Mouse (Mus musculus) limb, embryonic 13.5 days (tissue): ENCODE data around the gene Kif23. TPM values are rescaled to one million over a fixed set of nuclear protein-coding genes. Genes with fewer than 3 reads are reported as not detected.
A peak's percentile ranks its signal among the peaks of the same experiment; 100 is the strongest.

Source experiments
- ATAC-seq: fragments of 200-750 bp; cut with Nextera tagmentation; 2 replicates; pipeline ENCODE4 v1.8.0; 2017; ENCODE audit warnings: low read depth, moderate number of reproducible peaks, moderate TSS enrichment; ENCODE audit not compliant: low FRiP score
- H3K27ac ChIP-seq: fragments of 300-500 bp; sonication (generic); 2 replicates; pipeline ENCODE4 v1.5.1; 2015; ENCODE audit warnings: inconsistent platforms, mild to moderate bottlenecking, moderate library complexity
- H3K27me3 ChIP-seq: fragments of 300-500 bp; sonication (generic); 2 replicates; pipeline ENCODE4 v1.6.1; 2015; ENCODE audit warnings: mild to moderate bottlenecking, inconsistent platforms
- H3K36me3 ChIP-seq: fragments of 300-500 bp; sonication (generic); 2 replicates; pipeline ENCODE4 v1.6.1; 2015; ENCODE audit warnings: inconsistent platforms, mild to moderate bottlenecking, moderate library complexity
- H3K4me1 ChIP-seq: fragments of 300-500 bp; sonication (generic); 2 replicates; pipeline ENCODE4 v1.6.1; 2015; ENCODE audit warnings: inconsistent platforms
- H3K4me2 ChIP-seq: fragments of 300-500 bp; sonication (generic); replicated peaks from 2 replicates; pipeline ENCODE4 v1.6.1; 2015; ENCODE audit warnings: inconsistent platforms, mild to moderate bottlenecking, moderate library complexity
- H3K4me3 ChIP-seq: fragments of 300-500 bp; sonication (generic); 2 replicates; pipeline ENCODE4 v1.5.1; 2015; ENCODE audit warnings: moderate library complexity, mild to moderate bottlenecking, inconsistent platforms
- H3K9ac ChIP-seq: fragments of 300-500 bp; sonication (generic); 2 replicates; pipeline ENCODE4 v1.6.1; 2015; ENCODE audit warnings: mild to moderate bottlenecking, inconsistent platforms
- H3K9me3 ChIP-seq: fragments of 300-500 bp; sonication (generic); 2 replicates; pipeline ENCODE4 v1.6.1; 2016; ENCODE audit warnings: inconsistent platforms
- WGBS: fragments of 180-500 bp; shearing (Covaris S2); methylation state at CpG from one replicate; pipeline ENCODE4 v1.1.7; 2015; 5-methylcytosine and 5-hydroxymethylcytosine counted together
- polyA plus RNA-seq: library from polyadenylated mRNA; unstranded; fragments of >200 nt; fragmentation: Nextera tagmentation; extraction: Ambion mirVana; gene quantifications from 2 replicates; pipeline ENCODE4 v1.2.1, GENCODE M21; 2015

The Kif23 gene
- polyA plus RNA-seq: 112 and 116 TPM in 2 replicates

DNA sequence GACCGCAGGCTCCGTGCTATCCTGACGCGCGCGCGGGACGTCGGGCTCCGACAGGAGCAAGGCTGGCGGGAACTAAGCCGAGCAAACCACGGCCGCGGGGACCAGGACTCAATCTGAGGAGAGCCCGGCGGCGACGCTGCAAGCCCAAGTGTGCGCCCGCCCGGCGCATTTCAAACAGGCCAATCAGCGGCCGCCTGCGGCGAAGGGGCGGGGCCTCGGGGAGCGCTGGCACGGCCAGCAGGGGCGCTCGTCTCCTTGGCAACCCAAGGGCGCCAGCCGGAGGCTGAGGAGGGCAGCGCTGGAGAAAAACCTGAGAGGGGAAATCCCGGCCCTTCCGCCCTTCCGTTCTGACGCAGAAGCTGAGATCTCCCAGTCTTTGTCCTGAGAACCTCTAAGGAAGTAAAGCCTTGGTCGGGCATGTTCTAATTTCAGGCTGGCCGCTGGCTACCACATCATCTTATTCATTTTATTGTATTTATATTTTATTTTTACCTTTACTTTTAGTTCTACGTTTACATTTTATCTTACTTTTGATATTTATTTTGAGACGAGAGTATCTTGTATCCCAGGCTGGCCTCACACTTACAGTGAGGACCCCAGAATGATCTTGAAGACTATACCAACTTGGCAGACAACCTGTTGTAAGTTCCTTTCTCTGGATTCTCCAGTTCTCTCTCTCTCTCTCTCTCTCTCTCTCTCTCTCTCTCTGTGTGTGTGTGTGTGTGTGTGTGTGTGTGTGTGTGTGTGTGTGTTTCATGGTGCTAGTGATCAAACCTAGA is at the start of gene Kif23:
TSS of gene Kif23 (minus strand) at position 152 of the 779 bp plus-strand sequence.
- no peaks in the 10 kb centered on the region for H3K27me3 ChIP-seq
- H3K36me3 ChIP-seq: peaks cover 18% of the 10 kb centered on the region
- peak within 1 kb of the TSS; percentile 76 for H3K9ac ChIP-seq
- ATAC-seq: peak; percentile 95
- peaks cover 15% of the 10 kb centered on the region for H3K4me1 ChIP-seq
- H3K4me2 ChIP-seq: peak within 1 kb of the TSS; percentile 76
- no peaks in the 10 kb centered on the region for H3K9me3 ChIP-seq
- H3K4me3 ChIP-seq: peak within 1 kb of the TSS; percentile 62
- H3K27ac ChIP-seq: peak within 1 kb of the TSS; percentile 68; the same call in 1 of the 2 replicates
- under 1% methylated on average over 43 of the region's 44 CpGs for WGBS

DNA sequence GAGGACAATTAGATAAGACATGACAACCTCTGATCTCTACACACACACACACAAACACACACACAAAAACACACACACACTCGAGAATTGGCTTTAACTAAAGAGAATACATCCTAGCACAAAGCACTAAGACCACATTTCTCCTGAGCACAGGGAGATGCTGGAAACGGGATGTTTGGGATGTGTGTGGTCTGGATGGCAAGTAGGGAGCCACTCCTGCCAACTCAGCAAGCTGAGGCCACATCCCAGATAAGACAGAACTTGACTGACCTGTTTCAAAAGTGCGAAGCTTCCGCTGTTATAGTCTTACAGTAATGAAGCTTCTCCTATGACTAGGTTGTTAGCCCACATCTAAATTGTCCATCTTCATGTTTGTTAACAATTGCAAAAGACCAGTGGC is 44.6 kb upstream of the Kif23 start:
- H3K9me3 ChIP-seq: no peaks in the 10 kb centered on the region
- H3K27ac ChIP-seq: no peak overlapping the region
- H3K4me3 ChIP-seq: no peak overlapping the region
- H3K4me1 ChIP-seq: no peaks in the 10 kb centered on the region
- WGBS: 59% methylated on average over 4 of the region's 4 CpGs
- ATAC-seq: no peak
- no peak overlapping the region for H3K9ac ChIP-seq
- H3K4me2 ChIP-seq: no peak overlapping the region
- 0 out of 2 replicates have a peak, but pooled peaks cover 5% of the 10 kb centered on the region for H3K27me3 ChIP-seq
- H3K36me3 ChIP-seq: no peaks in the 10 kb centered on the region

DNA sequence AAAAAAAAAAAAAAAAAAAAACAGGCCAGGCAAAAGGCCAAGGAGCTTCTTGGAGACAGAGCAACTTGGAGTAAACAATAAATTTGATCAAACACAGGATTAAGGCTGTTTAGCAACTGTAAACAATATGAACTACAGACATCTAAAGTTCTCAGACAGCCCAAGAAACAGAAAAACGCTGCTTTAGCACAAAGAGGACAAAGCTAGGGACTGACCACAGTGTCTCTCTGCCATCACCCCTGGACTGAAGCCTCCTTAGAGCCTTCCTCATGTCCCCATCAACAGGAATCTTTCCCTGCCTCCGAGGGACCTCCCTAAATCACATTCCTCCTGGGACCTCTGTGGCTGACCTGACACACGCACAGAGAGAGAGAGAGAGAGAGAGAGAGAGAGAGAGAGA is 44.2 kb upstream of the Kif23 start:
- Histone ChIP-seq H3K9ac (no peak overlapping the region), H3K9me3 (no peaks in the 10 kb centered on the region), H3K27me3 (0 out of 2 replicates have a peak, but pooled peaks cover 5% of the 10 kb centered on the region), H3K4me1 (0 out of 2 replicates have a peak, but pooled peaks cover 2% of the 10 kb centered on the region), H3K4me2 (no peak overlapping the region), H3K4me3 (no peak overlapping the region), H3K36me3 (no peaks in the 10 kb centered on the region), H3K27ac (no peak overlapping the region)
- no peak for ATAC-seq
- 42% methylated on average over 3 of the region's 3 CpGs for WGBS

DNA sequence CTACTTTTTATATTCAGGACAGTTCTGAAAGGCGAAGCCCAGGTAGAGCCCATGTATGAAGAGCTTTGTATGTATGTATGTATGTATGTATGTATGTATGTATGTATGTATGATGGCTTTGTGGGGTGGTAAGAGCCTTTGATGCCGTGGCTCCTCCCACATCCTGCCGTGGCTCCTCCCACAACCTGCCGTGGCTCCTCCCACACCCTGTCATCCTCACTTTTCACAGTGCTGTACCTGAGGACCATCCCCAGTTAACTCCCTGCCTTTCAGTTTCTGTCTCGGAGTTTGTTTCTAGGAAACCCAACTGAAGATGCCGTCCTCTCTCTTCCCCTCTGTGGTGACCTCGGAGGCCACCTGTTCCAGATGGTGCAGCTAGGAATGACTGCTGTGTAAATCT is 39.5 kb upstream of the Kif23 start:
- WGBS: 80% methylated on average over 7 of the region's 7 CpGs
- Histone ChIP-seq H3K9me3 (no peaks in the 10 kb centered on the region), H3K4me2 (no peak overlapping the region), H3K9ac (no peak overlapping the region), H3K4me1 (peaks cover 23% of the 10 kb centered on the region), H3K27ac (no peak overlapping the region), H3K4me3 (no peak overlapping the region), H3K36me3 (no peaks in the 10 kb centered on the region), H3K27me3 (0 out of 2 replicates have a peak, but pooled peaks cover 5% of the 10 kb centered on the region)
- ATAC-seq: peak; percentile 15; the same call in 1 of the 2 replicates

DNA sequence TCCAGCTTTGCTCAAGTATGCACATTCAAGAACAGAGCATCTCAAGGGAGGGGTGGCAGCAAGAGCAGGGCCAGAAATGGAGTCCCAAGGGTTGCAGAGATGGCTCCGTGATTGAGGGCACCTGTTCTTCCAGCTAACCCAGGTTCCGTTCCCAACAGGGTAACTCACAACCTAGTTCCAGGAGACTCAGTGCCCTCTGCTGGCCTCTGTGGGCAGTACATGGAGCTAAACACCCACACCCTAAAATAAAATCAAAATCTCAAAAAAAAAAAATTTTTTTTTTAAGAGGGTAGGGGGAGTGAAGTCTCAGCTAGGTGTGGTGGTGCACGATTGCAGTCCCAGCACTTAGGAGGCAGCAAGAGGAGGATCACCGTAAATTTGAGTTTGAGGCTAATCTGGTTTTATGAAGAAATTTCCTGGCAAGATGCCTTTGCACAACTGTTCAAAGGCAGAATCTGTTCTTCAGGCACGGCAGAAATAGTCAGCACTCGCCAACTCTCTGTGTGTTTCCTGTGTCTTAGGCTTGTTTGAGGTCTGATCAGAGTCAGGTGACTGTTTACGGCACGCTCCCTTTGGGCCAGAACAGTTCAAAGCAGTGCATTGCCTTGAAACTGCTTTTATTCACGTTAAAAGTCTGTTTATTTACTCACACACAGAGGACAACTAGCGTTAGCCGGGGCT is 38.7 kb upstream of the Kif23 start:
- WGBS: 25% methylated on average over 11 of the region's 11 CpGs
- Histone ChIP-seq H3K36me3 (no peaks in the 10 kb centered on the region), H3K4me2 (no peak overlapping the region), H3K4me1 (peaks cover 28% of the 10 kb centered on the region), H3K4me3 (no peak overlapping the region), H3K27me3 (0 out of 2 replicates have a peak, but pooled peaks cover 5% of the 10 kb centered on the region), H3K9ac (no peak overlapping the region), H3K27ac (no peak overlapping the region), H3K9me3 (no peaks in the 10 kb centered on the region)
- ATAC-seq: no peak

DNA sequence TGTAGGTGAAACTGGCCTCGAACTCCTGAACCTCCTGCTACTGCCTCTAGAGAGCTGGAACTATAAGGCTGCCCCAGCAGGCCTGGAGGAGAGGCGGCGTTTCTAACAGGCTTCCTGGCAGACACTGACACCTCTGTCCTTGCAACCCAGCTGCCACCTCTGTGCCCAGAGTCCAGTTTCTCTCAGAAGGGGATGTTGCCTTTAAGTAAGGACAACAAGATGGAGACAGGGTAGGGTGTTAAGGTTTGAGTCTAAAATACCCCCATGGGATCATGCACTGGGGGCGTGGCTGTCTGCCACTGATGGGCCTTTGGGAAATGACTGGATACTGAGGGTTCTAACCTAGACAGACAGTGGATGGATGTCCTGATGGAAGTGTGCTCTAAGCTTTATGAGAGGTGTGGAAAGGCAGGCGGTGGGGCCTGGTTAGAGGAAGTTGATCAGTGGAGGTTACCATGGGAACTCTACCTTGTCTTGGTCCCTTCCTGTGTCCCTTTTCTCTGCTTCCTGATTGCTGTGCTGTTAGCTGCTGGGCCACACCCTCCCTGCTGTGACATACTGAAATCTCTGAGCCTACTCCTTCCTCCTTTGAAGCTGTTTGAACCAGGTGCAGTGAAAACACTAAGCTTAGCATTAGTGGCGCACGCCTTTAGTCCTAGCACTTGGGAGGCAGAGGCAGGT is 36.5 kb upstream of the Kif23 start:
- H3K4me2 ChIP-seq: no peak overlapping the region
- no peak for ATAC-seq
- H3K27ac ChIP-seq: no peak overlapping the region
- no peaks in the 10 kb centered on the region for H3K9me3 ChIP-seq
- no peak overlapping the region for H3K4me3 ChIP-seq
- H3K27me3 ChIP-seq: no peaks in the 10 kb centered on the region
- WGBS: 83% methylated on average over 7 of the region's 7 CpGs
- H3K4me1 ChIP-seq: peaks cover 28% of the 10 kb centered on the region
- no peak overlapping the region for H3K9ac ChIP-seq
- no peaks in the 10 kb centered on the region for H3K36me3 ChIP-seq

DNA sequence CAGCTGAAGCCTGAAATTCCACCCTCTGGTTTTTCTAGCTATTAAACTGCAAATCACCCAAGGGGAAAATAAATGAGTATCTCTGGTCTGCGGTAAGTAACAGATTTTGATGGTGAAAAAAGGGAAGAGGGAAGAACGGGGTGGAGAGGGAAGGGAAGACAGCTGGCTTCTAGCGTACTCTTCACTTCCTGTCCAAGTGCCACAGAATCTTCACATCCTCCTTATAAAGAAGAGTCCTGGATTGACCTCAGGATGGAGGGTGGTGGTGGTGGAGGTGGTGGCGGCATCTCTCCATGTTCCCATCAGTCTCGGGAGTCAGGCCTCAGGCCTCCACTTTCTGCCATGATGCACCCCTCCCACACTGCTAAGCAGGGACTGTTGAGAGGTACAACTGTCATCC is 35.3 kb upstream of the Kif23 start:
- no peaks in the 10 kb centered on the region for H3K9me3 ChIP-seq
- no peak overlapping the region for H3K4me3 ChIP-seq
- H3K4me1 ChIP-seq: peaks cover 28% of the 10 kb centered on the region
- no peak overlapping the region for H3K4me2 ChIP-seq
- ATAC-seq: no peak
- no peaks in the 10 kb centered on the region for H3K36me3 ChIP-seq
- 57% methylated on average over 5 of the region's 5 CpGs for WGBS
- no peak overlapping the region for H3K27ac ChIP-seq
- H3K27me3 ChIP-seq: no peaks in the 10 kb centered on the region
- H3K9ac ChIP-seq: no peak overlapping the region

DNA sequence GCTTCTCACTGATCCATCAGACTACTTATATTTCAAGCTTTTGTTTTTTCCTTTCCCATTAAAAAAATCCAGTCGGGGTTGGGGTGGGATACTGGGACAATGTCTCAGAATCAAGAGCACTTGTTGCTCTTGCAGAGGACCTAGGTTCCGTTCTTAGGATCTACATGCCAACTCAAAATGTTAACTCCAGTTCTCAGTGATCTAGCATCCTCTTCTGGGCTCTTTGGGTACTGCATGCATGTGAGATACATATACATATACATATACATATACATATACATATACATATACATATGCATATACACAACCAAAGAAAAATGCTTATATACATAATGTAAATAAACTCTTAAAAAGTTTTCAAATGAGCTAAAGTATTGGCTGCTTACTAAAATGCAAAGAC is 33.4 kb upstream of the Kif23 start:
- no peak for ATAC-seq

DNA sequence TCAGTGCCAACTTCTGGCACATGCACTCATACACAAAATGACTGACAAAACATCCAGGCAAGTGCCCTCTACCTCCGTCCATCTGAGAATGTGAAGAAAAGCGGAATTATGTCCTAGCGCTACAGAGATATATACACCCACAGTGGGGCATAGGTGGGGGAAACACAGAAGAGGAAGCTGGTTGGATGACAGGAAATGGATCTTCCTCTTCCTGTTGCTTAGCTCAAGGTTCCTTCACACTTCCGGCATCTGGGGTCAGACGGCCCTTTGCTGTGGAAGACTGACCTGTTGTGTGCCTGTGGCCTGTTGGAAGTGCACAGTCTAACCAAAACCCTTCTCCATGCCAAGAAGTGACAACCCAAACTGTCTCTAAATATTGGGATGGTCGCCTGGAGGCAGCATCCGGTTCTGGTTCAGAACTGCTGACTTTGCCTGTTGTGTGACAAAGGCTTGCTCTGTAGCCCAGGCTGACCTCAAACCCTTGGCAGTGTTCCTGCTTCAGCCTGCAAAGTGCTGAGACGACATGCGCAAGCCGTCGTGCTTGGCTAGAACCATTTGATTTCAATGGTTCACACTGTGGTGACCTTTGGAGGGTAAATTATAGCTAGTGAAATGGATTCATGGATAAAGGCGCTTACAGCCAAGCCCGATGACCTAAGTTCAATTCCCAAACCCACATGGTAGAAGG is 30.8 kb upstream of the Kif23 start:
- H3K4me2 ChIP-seq: no peak overlapping the region
- H3K9me3 ChIP-seq: no peaks in the 10 kb centered on the region
- WGBS: 88% methylated on average over 13 of the region's 13 CpGs
- H3K36me3 ChIP-seq: no peaks in the 10 kb centered on the region
- no peak overlapping the region for H3K9ac ChIP-seq
- no peak overlapping the region for H3K4me3 ChIP-seq
- peaks cover 2% of the 10 kb centered on the region; the same call in 1 of the 2 replicates for H3K27me3 ChIP-seq
- no peak for ATAC-seq
- peaks cover 15% of the 10 kb centered on the region for H3K4me1 ChIP-seq
- no peak overlapping the region for H3K27ac ChIP-seq

More for the DNA sequence above, 33.4 kb upstream of the Kif23 start:
- Histone ChIP-seq H3K4me1 (peaks cover 19% of the 10 kb centered on the region), H3K36me3 (no peaks in the 10 kb centered on the region), H3K9ac (no peak overlapping the region), H3K27me3 (peaks cover 2% of the 10 kb centered on the region; the same call in 1 of the 2 replicates), H3K9me3 (no peaks in the 10 kb centered on the region), H3K4me2 (no peak overlapping the region), H3K27ac (no peak overlapping the region), H3K4me3 (no peak overlapping the region)
- WGBS: 82% methylated on average over 2 of the region's 2 CpGs

DNA sequence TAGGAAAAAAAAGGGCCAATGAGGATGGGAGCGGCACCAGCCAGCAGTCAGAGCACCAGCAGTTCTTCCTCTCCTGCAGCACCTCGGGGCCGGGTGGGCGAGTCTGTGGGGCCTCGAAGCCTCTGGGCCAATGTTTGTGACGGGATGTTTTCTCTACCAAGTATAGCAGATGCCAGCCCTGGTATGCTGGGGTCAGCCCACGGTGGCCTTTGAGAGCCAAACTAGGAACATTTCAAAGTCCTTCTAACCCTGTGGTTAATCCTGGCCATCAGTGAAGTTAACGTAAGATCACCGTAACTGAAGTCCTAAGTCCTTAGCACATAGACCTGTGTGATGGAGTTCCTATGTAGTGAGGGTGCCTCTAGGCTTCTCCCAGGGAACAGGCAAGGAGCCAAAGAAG is 25.5 kb upstream of the Kif23 start:
- Histone ChIP-seq H3K27me3 (peaks cover 6% of the 10 kb centered on the region), H3K9ac (no peak overlapping the region), H3K4me2 (no peak overlapping the region), H3K27ac (no peak overlapping the region), H3K4me3 (no peak overlapping the region), H3K4me1 (no peaks in the 10 kb centered on the region), H3K36me3 (no peaks in the 10 kb centered on the region), H3K9me3 (no peaks in the 10 kb centered on the region)
- WGBS: 41% methylated on average over 9 of the region's 9 CpGs
- ATAC-seq: no peak

DNA sequence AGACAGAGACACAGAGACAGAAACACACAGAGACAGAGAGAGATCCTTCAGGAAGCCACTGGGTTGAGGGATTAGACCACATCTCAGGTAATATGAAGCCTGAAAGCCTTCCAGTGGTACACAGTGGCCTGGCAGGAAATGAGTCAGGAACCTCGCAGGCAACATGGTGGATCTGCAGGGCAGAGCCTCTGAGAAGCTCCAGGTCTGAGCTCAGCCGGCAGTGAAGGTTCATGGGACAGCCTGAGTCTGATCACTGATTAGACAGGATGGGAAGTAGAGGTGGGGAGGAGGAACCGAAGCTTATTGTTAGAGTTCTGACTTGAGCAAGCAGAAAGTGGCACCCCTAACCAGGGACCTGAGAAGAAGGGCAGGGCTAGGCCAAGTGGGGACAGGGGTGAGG is 24.5 kb upstream of the Kif23 start:
- H3K4me3 ChIP-seq: no peak overlapping the region
- peaks cover 6% of the 10 kb centered on the region for H3K27me3 ChIP-seq
- H3K4me1 ChIP-seq: no peaks in the 10 kb centered on the region; the same call in 1 of the 2 replicates
- no peak overlapping the region for H3K4me2 ChIP-seq
- no peak overlapping the region for H3K9ac ChIP-seq
- ATAC-seq: no peak
- no peak overlapping the region for H3K27ac ChIP-seq
- H3K36me3 ChIP-seq: no peaks in the 10 kb centered on the region
- no peaks in the 10 kb centered on the region for H3K9me3 ChIP-seq
- 73% methylated on average over 3 of the region's 3 CpGs for WGBS
